Mouse (Mus musculus) G1E (cell line): ENCODE measurements at regions not wholly inside any gene's neighbourhood (a gene's known extent, or its start where the extent isn't known, plus 50 kb on each side); places are given as distances from the start of the nearest gene placed in this dataset.

Source experiments
- CTCF ChIP-seq: IDR thresholded peaks from 2 replicates; pipeline ENCODE4 v1.5.1; 2012; ENCODE audit warnings: low read depth, low read length, inconsistent platforms, mixed read lengths
- GATA1 ChIP-seq: IDR thresholded peaks from 2 replicates; pipeline ENCODE4 v1.6.1; 2012; ENCODE audit warnings: borderline replicate concordance, low read length, inconsistent platforms, mixed read lengths
- POLR2AphosphoS5 ChIP-seq: IDR thresholded peaks from 2 replicates; pipeline ENCODE4 v1.6.1; 2012; ENCODE audit warnings: low read depth, low read length, inconsistent platforms; ENCODE audit not compliant: insufficient replicate concordance

DNA sequence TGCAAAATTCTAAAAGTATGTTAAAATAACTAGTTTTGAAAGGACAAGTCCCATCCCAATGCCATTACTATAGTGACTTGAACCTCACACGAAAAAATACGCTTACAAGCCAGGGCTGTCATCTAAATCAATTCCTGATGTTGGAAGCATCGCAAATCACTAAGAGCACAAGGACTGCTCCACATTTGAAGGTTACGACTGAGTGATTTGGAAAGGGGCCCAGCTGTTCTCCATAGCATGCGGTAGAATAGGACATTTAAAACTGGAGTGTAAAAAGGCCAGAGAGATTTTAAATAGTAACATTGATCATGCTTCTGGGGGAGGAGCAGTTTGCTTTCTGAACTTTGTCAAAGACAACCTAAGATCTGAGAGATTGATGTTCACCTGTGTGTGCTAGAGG lies 92.8 kb upstream of the Mocs1 start:
- no peak for TF ChIP-seq CTCF
- TF ChIP-seq GATA1, result no peak
- no peak for TF ChIP-seq POLR2AphosphoS5
